18 mouse cellular contexts compared by ENCODE assay signal in genomic region chr9:34507164-34507563, GRCm38 (mm10). TPM values are rescaled to one million over a fixed set of nuclear protein-coding genes. Genes with fewer than 3 reads are reported as not detected.
DNase-seq lines count a peak whose midpoint lies in the region; ATAC-seq lines count a peak whose summit lies in the region.
"Had no signal": no experiment of that assay in that cellular context is flagged by ENCODE, and none has a peak within 500 bp of the region (broad histone marks: within the 10 kb centered on the region; RNA-seq: fewer than 3 reads in every experiment).

No protein-coding gene starts in this region.

- no peak overlapping the region for H3K9ac ChIP-seq in forebrain, embryonic 15.5 days (replicated peaks)
- H3K9ac ChIP-seq in midbrain, embryonic 14.5 days (replicated peaks; ENCODE audit: low read length) = no peak overlapping the region
- H3K9ac ChIP-seq in midbrain, embryonic 11.5 days (ENCODE audit: low read length) = no peak overlapping the region
- H3K9ac ChIP-seq in hindbrain, embryonic 14.5 days = no peak overlapping the region
- H3K9ac ChIP-seq: liver, embryonic 12.5 days; lung, embryonic 14.5 days; stomach, embryonic 15.5 days had no signal

- H3K27me3 ChIP-seq in forebrain, embryonic 15.5 days = no peaks in the 10 kb centered on the region
- H3K27me3 ChIP-seq in forebrain, embryonic 10.5 days (ENCODE audit: poor library complexity, severe bottlenecking) = no peaks in the 10 kb centered on the region
- no peaks in the 10 kb centered on the region for H3K27me3 ChIP-seq in midbrain, embryonic 14.5 days (ENCODE audit: control insufficient read depth, insufficient read depth, low read length)
- no peaks in the 10 kb centered on the region for H3K27me3 ChIP-seq in midbrain, embryonic 11.5 days (ENCODE audit: control insufficient read depth, insufficient read depth, low read length)
- no peaks in the 10 kb centered on the region for H3K27me3 ChIP-seq in hindbrain, embryonic 14.5 days (ENCODE audit: control insufficient read depth, insufficient read depth, low read length)
- no peaks in the 10 kb centered on the region for H3K27me3 ChIP-seq in embryonic facial prominence, embryonic 10.5 days (replicated peaks; ENCODE audit: low read depth, poor library complexity, severe bottlenecking)
- H3K27me3 ChIP-seq: liver, embryonic 12.5 days; stomach, embryonic 15.5 days had no signal

- H3K4me3 ChIP-seq in forebrain, embryonic 15.5 days = no peak overlapping the region
- no peak overlapping the region for H3K4me3 ChIP-seq in forebrain, embryonic 10.5 days
- H3K4me3 ChIP-seq in midbrain, embryonic 14.5 days (replicated peaks; ENCODE audit: low read depth, low read length) = no peak overlapping the region
- H3K4me3 ChIP-seq in midbrain, embryonic 11.5 days (ENCODE audit: low read depth, low read length) = no peak overlapping the region
- no peak overlapping the region for H3K4me3 ChIP-seq in hindbrain, embryonic 14.5 days (replicated peaks; ENCODE audit: low read length)
- H3K4me3 ChIP-seq in embryonic facial prominence, embryonic 10.5 days = no peak overlapping the region
- H3K4me3 ChIP-seq: liver, embryonic 12.5 days; stomach, embryonic 15.5 days had no signal

- peak overlapping the region; percentile 75 for H3K27ac ChIP-seq in forebrain, embryonic 15.5 days (replicated peaks)
- no peak overlapping the region for H3K27ac ChIP-seq in forebrain, embryonic 10.5 days
- 0 out of 2 replicates have a peak overlapping the region, but pooled peaks have one; percentile 37 for H3K27ac ChIP-seq in midbrain, embryonic 14.5 days (replicated peaks; ENCODE audit: low read depth, low read length)
- no peak overlapping the region for H3K27ac ChIP-seq in midbrain, embryonic 11.5 days (ENCODE audit: low read depth, low read length)
- H3K27ac ChIP-seq in hindbrain, embryonic 14.5 days = no peak overlapping the region; the same call in 1 of the 2 replicates
- no peak overlapping the region for H3K27ac ChIP-seq in embryonic facial prominence, embryonic 10.5 days (replicated peaks)
- H3K27ac ChIP-seq: liver, embryonic 12.5 days; macrophage; stomach, embryonic 15.5 days had no signal

- peak; percentile 87 for ATAC-seq in forebrain, embryonic 15.5 days (replicated peaks)
- peak; percentile 78 for ATAC-seq in midbrain, embryonic 14.5 days (ENCODE audit: low FRiP score, low TSS enrichment)
- ATAC-seq in midbrain, embryonic 11.5 days (ENCODE audit: low FRiP score) = no peak
- ATAC-seq in hindbrain, embryonic 14.5 days (ENCODE audit: low FRiP score) = peak; percentile 73; the same call in 1 of the 2 replicates
- ATAC-seq: inflammation-experienced regulatory T-cells, adult 6 months; liver, embryonic 12.5 days had no signal

- no peak for DNase-seq in forebrain, embryonic 10.5 days (ENCODE audit: extremely low spot score, low spot score)
- DNase-seq in midbrain, embryonic 14.5 days = peak; percentile 61
- DNase-seq in midbrain, embryonic 11.5 days (ENCODE audit: low spot score, missing footprints) = no peak
- DNase-seq in hindbrain, embryonic 14.5 days (ENCODE audit: low spot score) = no peak
- DNase-seq in thymus, postnatal 36 days = no peak
- no peak for DNase-seq in embryonic facial prominence, embryonic 10.5 days (ENCODE audit: low spot score)
- DNase-seq: adrenal gland, postnatal 36 days; gastrocnemius, postnatal 14 days; kidney, adult 8-10 months; kidney, postnatal 25 days; lung, embryonic 14.5 days; right cerebral cortex, postnatal 14 days; thymus, adult 2 months had no signal

- H3K4me2 ChIP-seq in forebrain, embryonic 15.5 days (replicated peaks) = no peak overlapping the region
- no peak overlapping the region for H3K4me2 ChIP-seq in midbrain, embryonic 14.5 days (ENCODE audit: low read length)
- H3K4me2 ChIP-seq in midbrain, embryonic 11.5 days = no peak overlapping the region
- no peak overlapping the region for H3K4me2 ChIP-seq in hindbrain, embryonic 14.5 days (replicated peaks)
- H3K4me2 ChIP-seq: liver, embryonic 12.5 days; lung, embryonic 14.5 days; stomach, embryonic 15.5 days had no signal

- no peaks in the 10 kb centered on the region for H3K36me3 ChIP-seq in forebrain, embryonic 15.5 days
- no peaks in the 10 kb centered on the region for H3K36me3 ChIP-seq in forebrain, embryonic 10.5 days (replicated peaks)
- H3K36me3 ChIP-seq in midbrain, embryonic 14.5 days (ENCODE audit: control insufficient read depth, insufficient read depth, low read length) = no peaks in the 10 kb centered on the region
- no peaks in the 10 kb centered on the region for H3K36me3 ChIP-seq in midbrain, embryonic 11.5 days (ENCODE audit: control insufficient read depth, insufficient read depth, low read length)
- H3K36me3 ChIP-seq in hindbrain, embryonic 14.5 days (replicated peaks; ENCODE audit: control insufficient read depth, insufficient read depth) = no peaks in the 10 kb centered on the region
- H3K36me3 ChIP-seq in embryonic facial prominence, embryonic 10.5 days (replicated peaks) = no peaks in the 10 kb centered on the region
- H3K36me3 ChIP-seq: liver, embryonic 12.5 days; stomach, embryonic 15.5 days had no signal

- WGBS in forebrain, embryonic 15.5 days = 50% methylated on average over 2 of the region's 2 CpGs
- WGBS in forebrain, embryonic 10.5 days = 96% methylated on average over 2 of the region's 2 CpGs
- 48% methylated on average over 2 of the region's 2 CpGs for WGBS in midbrain, embryonic 14.5 days
- WGBS in midbrain, embryonic 11.5 days = 81% methylated on average over 2 of the region's 2 CpGs
- 54% methylated on average over 2 of the region's 2 CpGs for WGBS in hindbrain, embryonic 14.5 days
- 92% methylated on average over 2 of the region's 2 CpGs for WGBS in embryonic facial prominence, embryonic 10.5 days

- no peaks in the 10 kb centered on the region for H3K9me3 ChIP-seq in forebrain, embryonic 15.5 days
- no peaks in the 10 kb centered on the region for H3K9me3 ChIP-seq in forebrain, embryonic 10.5 days
- H3K9me3 ChIP-seq in midbrain, embryonic 14.5 days (ENCODE audit: control insufficient read depth, low read length) = no peaks in the 10 kb centered on the region
- H3K9me3 ChIP-seq in midbrain, embryonic 11.5 days (ENCODE audit: control insufficient read depth, low read length) = no peaks in the 10 kb centered on the region; the same call in 1 of the 2 replicates
- H3K9me3 ChIP-seq in hindbrain, embryonic 14.5 days (ENCODE audit: control insufficient read depth, low read length) = no peaks in the 10 kb centered on the region
- H3K9me3 ChIP-seq in embryonic facial prominence, embryonic 10.5 days = no peaks in the 10 kb centered on the region
- H3K9me3 ChIP-seq: liver, embryonic 12.5 days; stomach, embryonic 15.5 days had no signal

- H3K4me1 ChIP-seq in forebrain, embryonic 15.5 days = peaks cover 16% of the 10 kb centered on the region
- 0 out of 2 replicates have a peak, but pooled peaks cover 4% of the 10 kb centered on the region for H3K4me1 ChIP-seq in forebrain, embryonic 10.5 days
- H3K4me1 ChIP-seq in midbrain, embryonic 14.5 days (ENCODE audit: control insufficient read depth, insufficient read depth, low read length) = peaks cover 14% of the 10 kb centered on the region; the same call in 1 of the 2 replicates
- no peaks in the 10 kb centered on the region for H3K4me1 ChIP-seq in midbrain, embryonic 11.5 days (ENCODE audit: control insufficient read depth, insufficient read depth, low read length)
- peaks cover 3% of the 10 kb centered on the region; the same call in 1 of the 2 replicates for H3K4me1 ChIP-seq in hindbrain, embryonic 14.5 days (replicated peaks; ENCODE audit: control insufficient read depth, insufficient read depth, low read length)
- peaks cover 5% of the 10 kb centered on the region; the same call in 1 of the 2 replicates for H3K4me1 ChIP-seq in embryonic facial prominence, embryonic 10.5 days
- H3K4me1 ChIP-seq: liver, embryonic 12.5 days; stomach, embryonic 15.5 days had no signal

RNA-seq across cellular contexts. Expression of gene Kirrel3, which starts 21.5 kb away (rescaled TPM):
- 45.0 and 48.1 TPM in 2 replicates for polyA plus RNA-seq in forebrain, embryonic 15.5 days (2015; fragmentation: Nextera tagmentation; extraction: Ambion mirVana)
- 2.5 and 3.0 TPM in 2 replicates for polyA plus RNA-seq in forebrain, embryonic 10.5 days (2016; fragmentation: Nextera tagmentation; extraction: Ambion mirVana)
- polyA plus RNA-seq in midbrain, embryonic 14.5 days (2014; fragmentation: Nextera tagmentation; extraction: Ambion mirVana) = 34.2 and 44.5 TPM in 2 replicates
- polyA plus RNA-seq in midbrain, embryonic 11.5 days (2014; fragmentation: Nextera tagmentation; extraction: Ambion mirVana) = 6.0 and 6.9 TPM in 2 replicates
- 38.8 and 41.8 TPM in 2 replicates for polyA plus RNA-seq in hindbrain, embryonic 14.5 days (2014; fragmentation: Nextera tagmentation; extraction: Ambion mirVana)
- polyA plus RNA-seq in embryonic facial prominence, embryonic 10.5 days (2016; fragmentation: Nextera tagmentation; extraction: Ambion mirVana) = 2.3 and 2.8 TPM in 2 replicates
- polyA plus RNA-seq: macrophage had no signal

Comparison
In these comparisons a context has a peak if more than half of its experiments do, and no peak if none do; other contexts are left out.
1. H3K27ac ChIP-seq: peak in forebrain, embryonic 15.5 days (single experiment) and midbrain, embryonic 14.5 days (single experiment); none in forebrain, embryonic 10.5 days (single experiment), midbrain, embryonic 11.5 days (single experiment), hindbrain, embryonic 14.5 days (single experiment) and embryonic facial prominence, embryonic 10.5 days (single experiment).